Mouse (Mus musculus): ENCODE results near the gene Cops2.

GRCm38 (mm10) chr2:125858521-125859280 lies at the start of gene Cops2, which contains the start of gene Galk2:
- TF ChIP-seq POLR2A (IDR thresholded peaks at IDR 0.05; ENCODE audit: control insufficient read depth, extremely low read depth, insufficient read depth, low read length, poor library complexity) (0 out of 2 replicates have a peak, but pooled peaks have one; percentile 9), CTCF (IDR thresholded peaks at IDR 0.05; ENCODE audit: borderline replicate concordance, control insufficient read depth, extremely low read depth, insufficient read depth, low read length, poor library complexity) (no peak)
